Mouse (Mus musculus) layer of hippocampus, postnatal 14 days (tissue): ENCODE results near the gene Asb10. TPM values are rescaled to one million over a fixed set of nuclear protein-coding genes. Genes with fewer than 3 reads are reported as not detected.

ENCODE experiments used
- DNase-seq, 2 experiments: peaks; one replicate each; pipeline ENCODE4 v3.0.0; 2021 to 2022; ENCODE audit warnings: low spot score in 2 of 2, mixed read lengths in 1 of 2
- total RNA-seq, 2 experiments: library from RNA; stranded (reverse); gene quantifications; 2 replicates each; pipeline ENCODE4 v1.2.3; 2021

The Asb10 gene
- total RNA-seq, 2 experiments from 2014 or later: 0.28 to 0.33 TPM

DNA sequence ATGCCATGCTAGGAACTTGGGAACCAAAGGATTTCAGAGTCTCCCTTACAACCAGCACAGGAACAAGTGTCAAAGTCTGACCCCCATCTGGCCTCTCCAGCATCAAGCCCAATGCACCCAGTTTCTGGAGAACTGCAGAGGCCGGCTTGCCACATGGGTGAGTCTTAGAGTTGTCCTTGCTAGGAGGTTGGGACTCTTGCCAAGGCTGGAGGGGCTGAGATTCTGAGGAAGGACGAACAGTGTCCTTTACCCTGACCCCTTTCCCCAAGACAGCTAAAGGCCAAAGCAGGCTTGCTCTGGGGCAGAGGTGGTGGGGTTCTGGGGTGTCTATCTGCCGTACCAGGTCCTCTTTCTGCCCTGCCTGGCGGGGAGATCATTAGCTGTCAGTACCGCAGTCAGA lies 4.3 kb downstream of the Asb10 start:
- no peak for DNase-seq

DNA sequence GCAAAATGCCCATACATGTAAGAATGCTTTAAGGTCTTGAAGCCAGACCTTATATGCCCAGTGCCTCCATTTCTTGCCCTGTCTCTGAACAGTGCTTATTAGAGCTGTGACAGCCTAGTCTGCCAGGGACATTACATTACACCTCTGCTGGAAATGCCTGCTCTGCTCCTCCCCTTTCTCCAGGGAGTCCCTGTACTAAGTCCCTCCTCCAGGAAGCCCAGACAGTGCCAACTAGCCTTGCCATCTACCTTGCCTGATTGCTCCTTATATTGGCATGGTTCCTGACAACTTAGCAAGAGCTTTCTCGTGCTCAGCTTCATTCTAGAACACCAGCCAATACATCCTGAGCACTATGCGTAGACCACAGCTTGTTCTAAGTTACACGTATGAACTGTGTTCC lies 5.0 kb downstream of the Asb10 start:
- DNase-seq: no peak

DNA sequence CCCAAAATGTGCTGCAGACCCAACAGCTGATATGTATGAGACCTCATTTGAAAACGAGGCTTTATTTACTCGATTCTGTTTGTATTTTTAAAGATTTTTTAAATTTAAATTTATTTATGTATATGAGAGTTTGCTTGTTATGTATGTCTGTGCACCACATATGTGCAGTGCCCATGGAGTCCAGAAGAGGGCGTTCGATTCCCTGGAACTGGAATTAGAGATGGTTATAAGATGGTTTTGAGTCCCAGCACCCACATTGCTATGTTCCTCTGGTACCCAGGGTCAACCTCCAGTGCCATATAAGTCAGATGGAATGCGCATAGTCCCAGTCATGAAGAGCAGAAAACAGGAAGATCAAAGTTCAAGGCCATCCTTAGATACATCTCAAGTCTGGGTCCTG lies 6.5 kb downstream of the Asb10 start:
- no peak for DNase-seq

DNA sequence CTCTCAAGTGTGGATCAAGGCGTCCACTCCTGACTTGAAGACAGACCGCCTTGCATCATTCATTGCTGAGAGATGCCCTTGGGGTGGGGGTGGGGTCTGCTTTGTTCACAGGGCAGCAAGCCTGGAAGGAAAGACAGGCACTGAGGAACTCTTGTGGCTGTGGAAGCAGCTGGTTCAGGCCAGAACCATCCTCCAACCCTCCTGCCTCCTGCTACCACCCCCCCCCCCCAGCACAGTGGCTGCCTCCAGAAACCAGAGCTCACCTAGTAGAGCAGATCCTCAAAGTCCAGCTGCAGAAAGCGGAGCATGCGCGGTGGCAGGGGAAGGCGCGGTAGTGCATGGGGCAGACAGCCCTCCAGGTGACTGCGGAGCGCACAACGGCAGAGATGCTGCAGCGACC lies 7.4 kb downstream of the Asb10 start:
- no peak for DNase-seq

DNA sequence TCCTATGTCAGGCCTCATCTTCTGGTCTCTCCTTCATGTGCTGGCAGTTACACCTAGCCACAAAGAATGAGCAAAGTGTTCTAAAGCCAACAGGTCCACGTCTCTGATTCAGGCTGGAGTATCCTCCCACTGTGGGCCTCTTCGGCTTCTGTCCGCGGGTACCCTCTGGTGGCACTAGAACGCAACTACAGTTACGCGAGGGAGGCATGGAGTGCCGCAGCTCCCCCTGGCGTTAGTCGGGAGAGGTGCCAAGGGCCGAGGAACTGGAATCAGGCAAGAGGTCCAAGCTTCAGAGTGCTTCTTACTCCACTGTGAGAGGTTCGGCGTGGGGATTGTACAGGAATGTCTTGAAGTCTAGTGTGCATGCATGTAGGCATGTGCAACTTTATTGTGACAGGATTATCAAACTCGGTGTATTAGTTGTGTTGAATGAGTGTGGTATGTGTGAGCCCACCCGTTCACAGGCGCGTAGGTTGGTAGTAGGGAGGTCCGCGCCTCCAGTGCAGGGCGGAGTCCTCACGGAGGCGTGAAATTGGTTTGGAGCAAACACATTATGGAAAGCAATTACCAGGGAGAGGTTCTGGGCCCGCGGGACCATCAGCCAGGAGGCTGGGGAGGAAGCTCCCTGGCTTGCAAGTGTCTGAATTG lies 10.6 kb downstream of the Asb10 start:
- DNase-seq: peak; percentile 94 to 95

DNA sequence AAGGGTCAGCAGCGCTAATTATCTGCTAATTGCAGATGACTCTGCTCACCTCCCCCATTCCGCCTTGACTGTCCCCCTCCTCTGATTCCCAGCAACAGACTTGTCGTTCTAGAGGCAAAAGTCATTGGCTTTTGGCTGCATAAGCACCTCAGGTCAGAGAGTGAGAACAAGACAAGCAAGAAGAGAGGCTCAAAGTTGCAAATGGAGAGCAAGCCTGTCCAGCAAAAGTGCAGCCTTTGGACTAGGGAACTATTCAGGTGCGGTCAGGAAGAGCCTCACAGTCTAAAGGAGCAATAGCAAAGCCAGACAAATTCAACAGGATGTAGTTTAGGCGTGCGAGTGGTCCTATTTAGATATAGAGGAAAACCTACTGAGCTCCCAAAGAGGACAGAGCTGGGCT lies 13.0 kb downstream of the Asb10 start:
- DNase-seq: no peak

DNA sequence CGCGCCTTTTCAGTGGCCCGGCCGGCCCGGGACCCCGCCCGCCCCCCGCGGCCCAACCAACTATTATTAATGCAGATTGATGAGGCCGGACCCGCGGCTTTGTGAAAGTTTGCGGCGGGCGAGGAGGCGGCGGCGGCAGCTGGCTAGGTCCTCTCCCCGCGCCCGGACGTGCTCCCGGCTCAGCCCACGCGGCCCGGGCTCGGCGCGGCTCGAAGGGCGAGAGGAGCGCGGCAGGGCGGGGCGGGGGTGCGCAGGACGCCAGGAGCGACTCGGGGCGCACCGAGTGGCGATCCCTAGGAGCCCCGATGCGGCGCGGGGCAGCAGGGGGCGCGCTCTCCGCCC lies 13.9 kb downstream of the Asb10 start, which contains the start of gene Gbx1:
Gbx1 (minus strand) TSS at position 314 of the 342 bp plus-strand sequence.
- DNase-seq: no peak

DNA sequence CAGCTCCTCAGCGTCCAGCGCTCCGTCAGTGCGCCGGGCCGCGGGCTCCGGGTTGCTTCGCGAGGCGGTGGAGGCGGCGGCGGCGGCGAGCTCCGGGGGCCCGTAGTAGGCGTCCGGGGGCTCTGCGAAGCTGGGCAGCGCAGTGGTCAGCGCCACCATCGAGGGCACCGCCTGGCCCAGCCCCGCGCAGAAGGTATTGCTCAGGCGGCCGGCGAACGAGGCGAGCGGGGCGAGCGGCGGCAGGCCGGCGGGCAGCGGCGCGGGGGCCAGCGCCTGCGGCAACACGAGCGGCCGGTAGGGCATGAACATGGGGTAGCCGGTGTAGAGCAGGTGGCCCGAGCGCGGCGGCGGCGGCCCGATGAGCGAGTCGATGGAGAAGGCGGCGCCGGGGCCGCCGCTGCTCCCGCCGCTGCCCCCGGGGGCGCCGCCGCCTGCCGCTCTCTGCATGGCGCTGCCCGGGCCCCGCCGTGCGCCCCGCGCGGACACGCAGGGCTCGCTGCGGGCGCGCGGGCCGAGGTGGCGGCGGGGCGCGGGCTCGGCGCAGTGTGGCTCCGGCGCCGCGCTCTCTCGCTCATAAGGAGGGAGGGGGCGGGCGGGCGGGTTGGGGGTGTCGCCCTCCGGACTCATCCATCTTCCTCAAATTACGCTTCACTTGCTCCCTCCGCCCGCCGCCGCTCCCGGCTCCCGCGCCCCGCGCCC lies 14.4 kb downstream of the Asb10 start:
- no peak for DNase-seq

DNA sequence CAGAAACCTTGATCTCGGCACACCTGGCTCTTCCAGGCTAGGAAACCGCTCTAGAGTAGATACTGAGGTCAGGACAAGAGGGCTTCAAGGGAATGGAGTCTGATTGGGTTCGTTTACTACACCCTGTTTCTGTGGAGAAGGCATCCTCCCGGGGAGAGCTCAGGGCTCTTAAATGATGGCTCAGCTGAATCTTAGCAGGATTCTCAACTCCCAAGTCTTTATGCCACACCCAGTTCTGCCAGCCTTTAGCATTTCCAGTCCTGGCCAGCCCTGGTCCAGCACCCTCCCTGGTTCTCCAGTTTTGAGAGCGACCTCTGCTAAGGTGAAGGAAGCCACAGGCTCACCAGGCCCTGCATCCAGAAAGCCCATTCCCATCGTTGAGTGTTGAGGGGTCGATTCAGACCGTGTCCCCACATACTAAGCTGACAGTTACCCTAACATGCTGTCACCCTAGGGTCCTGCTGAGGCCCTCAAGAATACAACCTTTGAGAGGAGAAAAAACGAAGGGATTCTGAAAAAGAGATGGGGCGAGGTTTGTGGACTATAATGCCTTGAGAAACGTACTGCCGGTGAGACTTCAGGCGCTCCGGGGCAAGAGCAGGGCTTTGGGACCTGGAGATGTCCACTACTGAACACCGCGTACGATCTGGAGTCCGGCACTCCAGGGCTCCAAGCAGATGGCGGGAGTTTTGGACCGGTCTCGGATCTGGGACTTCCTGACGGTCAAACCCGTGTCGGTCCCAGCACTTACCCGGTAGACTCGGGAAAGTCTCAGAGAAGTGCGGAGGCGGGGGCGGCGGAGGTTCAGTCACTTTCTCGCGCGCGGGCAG lies 15.2 kb downstream of the Asb10 start:
- no peak for DNase-seq

DNA sequence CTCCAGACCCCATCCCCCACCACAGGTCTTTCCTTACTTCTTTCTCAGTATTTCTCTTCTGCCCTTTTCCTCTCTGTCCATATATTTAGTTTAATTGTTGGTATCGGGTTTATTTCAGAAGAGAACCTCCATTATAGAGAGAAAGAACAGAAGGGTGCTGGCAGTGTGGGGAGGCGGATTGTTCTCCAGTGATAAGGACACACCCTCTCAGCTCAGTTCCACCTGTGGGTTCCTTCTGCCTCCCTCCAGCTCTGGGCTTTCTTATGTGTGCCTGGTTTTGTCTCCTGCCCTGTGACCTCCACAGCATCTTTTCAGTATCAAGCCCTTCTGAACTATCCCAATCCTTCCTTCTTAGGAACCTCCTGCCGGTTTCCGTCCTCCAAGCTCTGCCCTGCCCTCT lies 16.3 kb downstream of the Asb10 start:
- DNase-seq: no peak

DNA sequence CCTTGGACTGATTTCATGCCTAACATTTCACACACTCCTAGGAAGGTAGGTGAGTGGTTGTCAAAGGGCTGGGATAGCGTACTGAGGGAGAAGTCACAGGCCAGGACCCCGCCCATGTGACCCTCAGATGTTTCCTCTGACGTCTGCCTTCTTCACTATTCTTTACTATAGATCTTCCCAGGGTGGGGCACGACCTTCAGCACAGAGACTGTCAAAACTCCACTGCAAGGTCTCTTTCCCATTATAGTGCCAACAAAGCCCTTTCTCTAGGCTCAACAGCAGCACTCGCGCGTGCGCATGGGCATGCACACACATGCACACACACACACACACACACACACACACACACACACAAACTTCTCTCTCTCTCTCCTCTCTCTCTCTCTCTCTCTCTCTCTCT lies 17.0 kb downstream of the Asb10 start:
- no peak for DNase-seq

DNA sequence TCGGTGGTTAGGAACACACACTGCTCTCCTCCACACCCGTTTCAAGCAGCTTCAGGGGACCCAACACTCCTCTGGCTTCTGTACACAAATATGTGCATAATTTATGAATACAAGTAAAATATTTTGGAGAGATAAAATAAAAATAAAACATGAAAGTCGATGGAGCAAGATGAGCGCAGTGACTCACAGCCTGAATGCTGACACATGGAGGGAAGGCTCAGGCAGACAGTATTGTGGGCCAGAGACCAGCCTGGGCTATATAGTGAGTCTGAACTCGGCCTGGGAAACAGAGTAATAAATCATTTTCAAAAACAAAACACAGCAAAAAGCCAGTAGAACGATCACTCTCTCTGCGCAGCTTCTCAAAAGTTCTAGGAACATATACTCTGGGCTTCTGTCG lies 19.4 kb downstream of the Asb10 start:
- no peak for DNase-seq

DNA sequence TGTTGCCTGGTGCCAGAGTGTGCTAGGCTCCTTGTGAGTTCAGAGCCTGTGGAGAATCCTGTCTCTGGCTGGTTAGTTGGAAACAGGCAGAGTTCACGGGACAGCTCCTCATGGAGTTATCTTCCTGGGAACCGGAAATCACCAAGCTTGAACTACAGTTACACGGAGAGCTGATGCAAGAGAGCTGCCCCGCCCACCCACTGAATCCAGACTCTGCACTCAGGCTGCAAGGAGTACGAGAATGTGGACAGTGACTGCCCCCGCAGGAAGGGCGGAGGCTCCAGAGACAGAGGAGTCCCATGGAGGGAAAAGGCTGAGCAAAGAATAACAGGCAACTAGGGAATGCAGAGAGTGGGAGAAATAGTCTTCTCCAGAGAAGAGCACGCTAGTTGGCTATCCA lies 28.5 kb downstream of the Asb10 start:
- DNase-seq: no peak

DNA sequence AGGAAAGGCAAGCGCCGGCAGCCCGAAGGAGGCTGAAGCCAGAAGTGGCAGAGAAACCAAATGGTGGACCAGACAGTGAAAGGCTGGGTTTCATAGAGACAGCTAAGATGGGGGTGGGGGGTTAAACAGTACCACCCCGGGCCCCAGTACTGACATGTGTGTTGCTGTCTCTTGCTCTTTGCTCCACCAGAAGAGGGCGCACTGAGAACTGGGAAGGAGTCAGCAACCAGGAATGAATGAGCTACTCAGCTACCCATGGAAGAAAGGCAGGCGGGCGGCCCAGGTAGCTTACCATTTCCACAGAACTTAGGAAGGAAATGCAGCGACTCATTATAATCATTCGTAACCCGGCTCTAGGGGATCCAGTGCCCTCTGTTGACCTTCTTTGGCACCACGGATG lies 30.1 kb downstream of the Asb10 start:
- DNase-seq: no peak

DNA sequence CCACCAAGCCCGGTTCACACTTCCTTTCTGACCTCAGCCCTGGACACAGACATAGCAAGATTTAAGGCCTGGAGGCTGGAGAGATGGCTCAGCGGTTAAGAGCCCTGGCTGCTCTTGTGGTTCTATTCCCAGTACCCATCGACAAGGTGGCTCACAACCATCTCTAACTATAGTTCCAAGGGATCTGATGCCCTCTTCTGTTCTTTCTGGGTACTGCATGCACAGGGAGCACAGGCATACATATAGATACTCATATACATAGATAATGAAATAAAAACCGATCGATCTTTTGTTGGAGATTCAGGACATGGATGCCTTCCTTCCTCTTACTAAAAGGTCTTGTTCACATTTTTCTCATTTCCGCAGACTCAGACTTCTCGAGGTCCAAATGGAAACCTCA lies 32.4 kb downstream of the Asb10 start:
- no peak for DNase-seq

DNA sequence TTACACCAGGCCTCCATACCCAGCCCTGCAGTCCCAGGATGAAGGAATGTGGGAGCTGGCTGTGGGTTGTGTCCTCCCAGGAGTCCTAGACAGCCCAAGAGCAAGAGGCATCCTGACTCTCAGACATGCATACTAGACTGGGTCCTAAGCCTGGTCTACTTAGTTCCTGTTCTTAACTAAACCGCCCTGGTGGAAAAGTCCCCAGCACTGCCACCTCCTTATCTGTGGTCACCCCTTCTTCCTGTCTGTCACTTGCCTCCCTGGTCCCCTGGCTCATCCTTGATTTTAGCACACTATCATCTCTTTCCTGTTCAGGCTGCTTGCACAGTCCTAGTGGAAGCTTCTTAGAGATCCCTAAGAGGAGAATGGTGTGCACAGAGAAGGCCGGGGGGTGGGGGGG lies 35.3 kb downstream of the Asb10 start:
- DNase-seq: no peak

DNA sequence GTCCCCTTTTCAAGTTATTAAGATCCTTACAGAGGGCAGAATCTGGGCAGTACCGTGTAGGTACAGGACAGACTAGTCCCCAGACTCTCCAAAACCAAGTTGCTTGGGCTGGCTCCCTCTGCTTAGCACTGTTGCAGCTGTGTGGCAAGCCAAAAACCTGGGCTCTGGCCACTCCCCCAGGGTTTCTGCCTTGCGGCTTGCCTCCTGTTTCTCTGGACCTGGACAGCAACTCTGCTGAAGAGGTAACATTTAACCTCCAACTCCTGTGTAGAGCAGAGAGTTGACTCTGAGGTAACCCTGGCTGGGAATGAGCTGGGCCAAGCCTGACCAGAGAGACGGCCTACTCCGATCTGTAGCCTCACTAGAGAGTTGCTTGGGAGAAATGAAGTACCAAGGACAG lies 38.0 kb downstream of the Asb10 start:
- no peak for DNase-seq

DNA sequence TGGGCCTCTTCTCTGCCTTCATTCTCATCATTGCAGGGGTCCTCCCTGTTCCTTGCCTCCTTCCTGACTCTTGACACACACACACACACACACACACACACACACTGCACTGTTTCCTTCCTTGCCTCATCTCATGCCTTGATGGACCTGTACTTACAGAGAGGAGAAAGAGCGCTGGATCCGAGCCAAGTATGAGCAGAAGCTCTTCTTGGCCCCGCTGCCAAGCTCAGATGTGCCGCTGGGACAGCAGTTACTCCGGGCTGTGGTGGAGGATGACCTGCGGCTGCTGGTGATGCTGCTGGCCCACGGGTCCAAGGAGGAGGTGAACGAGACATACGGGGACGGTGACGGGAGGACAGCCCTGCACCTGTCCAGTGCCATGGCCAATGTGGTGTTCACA lies 39.9 kb downstream of the Asb10 start:
- DNase-seq: no peak

DNA sequence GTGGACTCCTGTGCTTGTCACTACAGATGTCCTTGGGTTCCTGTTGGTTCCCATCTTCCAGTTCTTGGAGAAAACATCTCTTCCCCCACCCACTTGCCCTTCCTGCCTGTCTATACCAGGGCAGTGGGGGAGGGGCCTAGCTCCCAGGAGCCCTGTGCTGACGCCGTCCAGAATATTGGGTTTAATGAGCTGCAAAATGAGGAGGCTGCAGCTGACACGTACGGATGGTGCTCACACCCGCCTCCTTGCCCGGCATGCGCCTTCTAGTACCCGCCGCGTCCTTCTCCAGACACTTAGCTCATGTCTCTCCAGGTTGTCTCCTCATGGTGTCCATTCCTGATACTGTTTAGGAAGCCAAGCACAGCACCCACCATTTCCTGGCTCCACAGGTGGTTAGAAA lies 41.7 kb downstream of the Asb10 start:
- DNase-seq: no peak

DNA sequence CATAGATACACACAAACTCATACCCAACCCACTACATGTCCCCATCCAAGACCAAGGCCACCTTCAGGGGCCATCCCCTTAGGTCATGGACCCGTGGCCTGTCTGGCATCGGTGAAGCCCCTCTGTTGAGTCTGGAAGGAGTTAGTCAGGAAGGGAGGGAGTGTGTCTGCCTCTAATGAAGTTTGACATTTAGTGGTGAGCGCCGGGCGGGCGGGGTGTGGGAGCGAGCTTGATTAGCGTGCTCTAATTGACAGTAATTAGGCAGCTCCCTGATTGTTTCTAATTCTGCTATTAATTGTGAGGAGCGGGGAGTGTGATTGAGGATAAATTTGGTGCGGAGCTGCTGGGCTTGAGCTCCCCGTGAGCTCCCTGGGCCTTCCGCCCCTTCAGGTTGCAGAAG lies 43.3 kb downstream of the Asb10 start:
- DNase-seq: no peak

DNA sequence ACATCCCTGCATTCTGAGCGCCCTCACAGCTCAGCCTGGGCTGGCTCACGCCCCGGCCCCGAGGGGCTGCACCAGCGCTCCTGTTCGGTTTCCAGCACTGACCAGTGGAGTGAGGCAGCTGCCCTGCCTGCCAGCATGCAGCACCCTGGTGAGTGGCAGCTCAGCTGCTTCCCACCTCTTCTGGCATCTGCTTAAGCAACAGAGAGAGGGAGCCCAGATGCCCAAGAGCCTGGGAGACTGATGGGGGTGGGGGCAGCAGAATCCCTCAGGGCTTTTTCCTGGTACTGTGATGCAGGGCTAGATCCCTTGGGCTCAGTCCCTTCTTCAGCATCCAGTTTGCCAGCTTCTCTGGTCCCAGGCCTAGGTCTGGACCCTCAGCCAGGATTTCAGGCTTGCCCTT lies 44.0 kb downstream of the Asb10 start:
- no peak for DNase-seq

DNA sequence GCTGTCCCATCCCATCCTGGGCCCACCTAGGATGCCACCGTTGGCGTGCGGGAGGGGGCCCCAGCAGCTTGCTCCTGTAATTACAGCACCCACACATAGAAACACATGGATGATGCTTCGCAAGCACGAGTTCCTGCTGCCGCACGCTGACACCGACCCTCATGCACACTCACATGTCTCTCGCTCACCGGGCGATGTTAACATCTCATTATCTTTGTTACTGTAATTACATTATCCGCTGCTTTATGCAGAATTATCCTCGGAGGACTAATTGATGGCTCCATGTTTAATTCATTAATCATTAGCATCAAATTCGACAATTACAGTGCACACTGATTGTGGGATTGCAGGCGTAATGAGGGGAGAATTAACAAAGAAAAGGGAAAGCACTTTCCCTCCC lies 45.8 kb downstream of the Asb10 start:
- no peak for DNase-seq
